Mouse (Mus musculus) lung, adult 2 months (tissue): ENCODE measurements around the gene Chrm1. TPM values are rescaled to one million over a fixed set of nuclear protein-coding genes. Genes with fewer than 3 reads are reported as not detected.

Source experiments
- DNase-seq: peaks from one replicate; pipeline ENCODE4 v3.0.0; 2022
- H3K4me1 ChIP-seq: fragments of 200-500 bp; 2 replicates; pipeline ENCODE4 v1.6.1; 2011; ENCODE audit warnings: low read length; ENCODE audit not compliant: control insufficient read depth, insufficient read depth
- H3K4me3 ChIP-seq: fragments of 200-500 bp; replicated peaks from 2 replicates; pipeline ENCODE3; 2011; ENCODE audit warnings: low read depth, mild to moderate bottlenecking, control low read depth, low read length; ENCODE audit errors: extremely low read depth
- CTCF ChIP-seq: fragments of 200-500 bp; IDR thresholded peaks from 2 replicates; pipeline ENCODE4 v1.5.1; 2011; ENCODE audit warnings: mild to moderate bottlenecking, low read length, control low read depth; ENCODE audit not compliant: insufficient read depth
- POLR2A ChIP-seq: fragments of 200-500 bp; IDR thresholded peaks from 2 replicates; pipeline ENCODE4 v1.6.1; 2011; ENCODE audit warnings: low read depth, mild to moderate bottlenecking, control low read depth, low read length, borderline replicate concordance; ENCODE audit errors: extremely low read depth
- WGBS: fragments of 180-500 bp; shearing (Covaris S2); methylation state at CpG from one replicate; pipeline ENCODE4 v1.1.7; 2018; 5-methylcytosine and 5-hydroxymethylcytosine counted together
- polyA plus RNA-seq: library from polyadenylated mRNA; depleted of rRNA; stranded (reverse); fragments of >200 nt; gene quantifications from 2 replicates; pipeline ENCODE4 v1.2.3, GENCODE M21; 2012; rRNA removed

Gene Chrm1
- 0.89 and 1.7 TPM in 2 replicates for polyA plus RNA-seq

GRCm38 (mm10) chr19:8663360-8663839 is at the start of gene Chrm1:
Chrm1 (plus strand) TSS chr19:8663789.
- Histone ChIP-seq H3K4me3 (no peak within 1 kb of the TSS), H3K4me1 (peaks cover 9% of the 10 kb centered on the region)
- 51% methylated on average over 9 of the region's 9 CpGs for WGBS
- DNase-seq, result no peak
- TF ChIP-seq POLR2A (no peak), CTCF (no peak)

GRCm38 (mm10) chr19:8614343-8614742 is 49.2 kb upstream of the Chrm1 start:
- no peak for TF ChIP-seq CTCF
- TF ChIP-seq POLR2A, result no peak
- no peaks in the 10 kb centered on the region for H3K4me1 ChIP-seq
- no peak for DNase-seq
- WGBS, result 35% methylated on average over 2 of the region's 2 CpGs
- no peak overlapping the region for H3K4me3 ChIP-seq

GRCm38 (mm10) chr19:8616314-8616713 is 47.3 kb upstream of the Chrm1 start:
- 45% methylated on average over 4 of the region's 4 CpGs for WGBS
- DNase-seq, result no peak
- no peaks in the 10 kb centered on the region for H3K4me1 ChIP-seq
- TF ChIP-seq CTCF, result no peak
- TF ChIP-seq POLR2A, result no peak
- H3K4me3 ChIP-seq, result no peak overlapping the region

GRCm38 (mm10) chr19:8617904-8618303 is 45.7 kb upstream of the Chrm1 start, which contains the start of gene Slc22a6:
Slc22a6 (plus strand) TSS chr19:8618039.
- no peak for DNase-seq
- no peaks in the 10 kb centered on the region for H3K4me1 ChIP-seq
- TF ChIP-seq CTCF (no peak), POLR2A (no peak)
- WGBS, result 35% methylated on average over 7 of the region's 7 CpGs
- no peak within 1 kb of the TSS for H3K4me3 ChIP-seq

- no peaks in the 10 kb centered on the region for H3K4me1 ChIP-seq
- TF ChIP-seq POLR2A (no peak), CTCF (no peak)
- no peak for DNase-seq
- 90% methylated on average over 7 of the region's 7 CpGs for WGBS
- H3K4me3 ChIP-seq, result no peak overlapping the region
Measured at GRCm38 (mm10) chr19:8621098-8621497, 42.5 kb upstream of the Chrm1 start.

GRCm38 (mm10) chr19:8630249-8630648 is 33.3 kb upstream of the Chrm1 start:
- TF ChIP-seq CTCF (no peak), POLR2A (no peak)
- no peak for DNase-seq
- H3K4me1 ChIP-seq, result no peaks in the 10 kb centered on the region
- no peak overlapping the region for H3K4me3 ChIP-seq
- WGBS, result 59% methylated on average over 2 of the region's 2 CpGs

- Histone ChIP-seq H3K4me1 (no peaks in the 10 kb centered on the region), H3K4me3 (no peak overlapping the region)
- DNase-seq, result no peak
- no peak for TF ChIP-seq POLR2A
- no peak for TF ChIP-seq CTCF
- 58% methylated on average over 6 of the region's 6 CpGs for WGBS
Measured at GRCm38 (mm10) chr19:8630826-8631225, 32.8 kb upstream of the Chrm1 start.

- WGBS, result 64% methylated on average over 1 of the region's 1 CpGs
- DNase-seq, result no peak
- Histone ChIP-seq H3K4me1 (no peaks in the 10 kb centered on the region), H3K4me3 (no peak overlapping the region)
- TF ChIP-seq POLR2A (no peak), CTCF (no peak)
Measured at GRCm38 (mm10) chr19:8632029-8632428, 31.6 kb upstream of the Chrm1 start.

- no peak for TF ChIP-seq POLR2A
- TF ChIP-seq CTCF, result no peak
- Histone ChIP-seq H3K4me1 (no peaks in the 10 kb centered on the region; the same call in 1 of the 2 replicates), H3K4me3 (no peak overlapping the region)
- 22% methylated on average over 5 of the region's 5 CpGs for WGBS
- DNase-seq, result no peak
Measured at GRCm38 (mm10) chr19:8642086-8642485, 21.5 kb upstream of the Chrm1 start.

GRCm38 (mm10) chr19:8646393-8646792 is 17.2 kb upstream of the Chrm1 start:
- no peak for TF ChIP-seq POLR2A
- H3K4me3 ChIP-seq, result no peak overlapping the region
- H3K4me1 ChIP-seq, result no peaks in the 10 kb centered on the region; the same call in 1 of the 2 replicates
- no peak for DNase-seq
- WGBS, result 65% methylated on average over 2 of the region's 2 CpGs
